Mouse (Mus musculus) olfactory bulb, adult 2 months (tissue): ENCODE measurements around the gene Klrb1c. TPM values are rescaled to one million over a fixed set of nuclear protein-coding genes. Genes with fewer than 3 reads are reported as not detected.

Experiments used
- H3K27ac ChIP-seq: fragments of 200-500 bp; 2 replicates; pipeline ENCODE4 v1.5.1; 2012; ENCODE audit warnings: low read depth, low read length; ENCODE audit not compliant: insufficient read depth
- H3K4me1 ChIP-seq: fragments of 200-500 bp; 2 replicates; pipeline ENCODE4 v1.6.1; 2012; ENCODE audit warnings: low read length; ENCODE audit not compliant: control insufficient read depth, insufficient read depth
- H3K4me3 ChIP-seq: fragments of 200-500 bp; 2 replicates; pipeline ENCODE4 v1.5.1; 2012; ENCODE audit warnings: mild to moderate bottlenecking, low read depth, low read length, moderate library complexity; ENCODE audit not compliant: insufficient read depth
- CTCF ChIP-seq: fragments of 200-500 bp; IDR thresholded peaks from 2 replicates; pipeline ENCODE4 v1.5.1; 2012; ENCODE audit warnings: low read depth, mild to moderate bottlenecking, low read length, moderate library complexity; ENCODE audit not compliant: insufficient read depth
- POLR2A ChIP-seq: fragments of 200-500 bp; IDR thresholded peaks from 2 replicates; pipeline ENCODE4 v1.6.1; 2012; ENCODE audit warnings: mild to moderate bottlenecking, low read depth, low read length, moderate library complexity; ENCODE audit not compliant: insufficient read depth
- WGBS: fragments of 180-500 bp; shearing (Covaris S2); methylation state at CpG from one replicate; pipeline ENCODE4 v1.1.7; 2018; 5-methylcytosine and 5-hydroxymethylcytosine counted together
- polyA plus RNA-seq: library from polyadenylated mRNA; stranded (reverse); fragments of >200 nt; gene quantifications from 2 replicates; pipeline ENCODE4 v1.2.4, GENCODE M21; 2012; ENCODE audit warnings: low replicate concordance; ENCODE audit not compliant: missing spikeins, insufficient read depth, insufficient read length

The Klrb1c gene
- polyA plus RNA-seq, 1 experiment, result not detected

DNA sequence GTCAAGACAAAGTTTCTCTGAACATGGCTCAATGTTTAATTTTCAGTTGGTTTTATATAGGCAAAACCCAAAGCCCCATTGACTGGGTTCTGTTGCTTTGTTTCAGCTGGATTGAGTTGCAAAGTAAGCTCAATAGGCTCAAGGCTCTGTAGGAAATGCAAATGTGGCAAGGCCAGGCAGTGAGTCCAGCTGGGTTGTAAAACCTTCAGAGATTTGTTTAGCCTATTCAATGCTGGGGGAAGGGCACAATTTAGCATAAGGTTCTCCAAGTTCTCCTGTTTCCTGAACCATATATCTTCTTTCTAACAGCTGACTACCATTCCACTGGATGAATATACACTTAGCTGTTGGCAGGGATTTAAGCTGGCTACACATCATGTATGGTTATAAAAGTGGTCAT lies 54.1 kb downstream of the Klrb1c start:
- no peaks in the 10 kb centered on the region for H3K4me1 ChIP-seq
- TF ChIP-seq CTCF (no peak), POLR2A (no peak)
- no peak overlapping the region for H3K27ac ChIP-seq
- H3K4me3 ChIP-seq, result no peak overlapping the region

DNA sequence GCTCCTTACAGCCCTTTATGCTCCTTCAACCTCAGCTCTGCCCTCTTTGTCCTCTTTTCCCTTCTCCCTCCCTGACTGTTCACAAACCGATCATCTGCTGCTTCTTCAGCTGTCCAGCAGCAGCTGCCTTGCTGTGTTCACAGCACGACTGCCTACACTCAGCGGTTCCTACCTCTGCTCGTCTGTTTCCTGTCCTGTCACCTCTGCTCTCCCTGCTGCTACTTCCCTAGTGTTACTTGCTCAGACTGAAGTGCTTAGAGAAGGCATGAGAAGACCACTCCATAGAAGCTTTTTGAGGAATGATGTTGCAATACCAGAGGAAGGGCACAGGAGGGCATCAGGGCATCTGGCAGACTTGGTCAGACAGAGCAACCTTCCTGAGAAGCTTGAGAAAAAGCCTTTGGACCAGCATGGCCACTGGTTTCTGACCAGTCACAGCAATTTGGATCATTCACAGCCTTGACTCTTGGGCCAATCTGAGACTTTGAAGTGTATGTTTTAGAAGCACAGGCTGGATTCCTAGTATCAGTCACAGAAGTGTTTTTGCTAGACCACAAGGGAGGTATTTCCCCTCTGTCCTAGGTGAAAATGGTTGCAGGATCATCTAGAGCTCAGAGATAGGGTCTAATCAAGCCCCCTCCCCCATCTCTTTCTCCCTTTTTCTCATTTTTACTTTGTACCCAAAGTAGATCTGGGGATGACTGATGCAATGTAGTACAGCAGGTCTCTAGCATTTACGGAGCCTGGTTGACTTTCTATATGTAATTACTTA lies 54.9 kb downstream of the Klrb1c start:
- no peaks in the 10 kb centered on the region for H3K4me1 ChIP-seq
- TF ChIP-seq POLR2A (no peak), CTCF (no peak)
- 74% methylated on average over 5 of the region's 5 CpGs for WGBS
- H3K4me3 ChIP-seq, result no peak overlapping the region
- no peak overlapping the region for H3K27ac ChIP-seq

DNA sequence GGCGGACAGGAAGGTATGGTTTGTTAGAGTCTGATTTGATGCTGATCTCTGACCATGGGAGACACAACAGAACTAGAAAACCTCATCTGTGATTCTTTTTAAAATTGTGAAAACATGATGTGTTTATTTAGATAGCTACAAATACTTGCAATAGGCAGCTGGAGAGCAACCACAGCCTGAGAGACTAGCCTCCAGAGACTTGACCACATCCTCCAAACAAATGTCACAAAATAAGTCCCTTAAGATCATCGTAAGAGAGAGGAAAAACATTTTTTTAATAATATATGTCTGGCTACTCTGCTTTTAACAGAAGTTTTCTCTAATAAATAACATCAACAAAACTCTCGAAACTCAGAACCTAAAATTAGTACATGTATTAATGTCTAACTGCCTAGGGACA lies 57.0 kb downstream of the Klrb1c start:
- H3K27ac ChIP-seq, result no peak overlapping the region
- WGBS, result 87% methylated on average over 3 of the region's 3 CpGs
- TF ChIP-seq CTCF, result no peak
- TF ChIP-seq POLR2A, result no peak
- no peak overlapping the region for H3K4me3 ChIP-seq
- no peaks in the 10 kb centered on the region for H3K4me1 ChIP-seq

Other genes starting within 250 kb of the Klrb1c start
- gene A2ml1, start 207.6 kb downstream of the Klrb1c start, polyA plus RNA-seq, result not detected in 2 replicates
- not detected in 2 replicates for gene Klrb1a, start 165.7 kb downstream of the Klrb1c start, polyA plus RNA-seq
- gene Clec2h, start 126.8 kb downstream of the Klrb1c start, polyA plus RNA-seq, result not detected in 2 replicates
- not detected in 2 replicates for gene Klrb1, start 66.2 kb downstream of the Klrb1c start, polyA plus RNA-seq
- gene Gm44511, start 37.1 kb upstream of the Klrb1c start, polyA plus RNA-seq, result not detected in 2 replicates
- gene Klrb1b, start 37.1 kb upstream of the Klrb1c start, polyA plus RNA-seq, result not detected in 2 replicates
- gene Clec2i, start 98.4 kb upstream of the Klrb1c start, polyA plus RNA-seq, result not detected in 2 replicates
- not detected in 2 replicates for gene BC035044, start 101.9 kb upstream of the Klrb1c start, polyA plus RNA-seq
- gene Clec2g, start 145.2 kb upstream of the Klrb1c start, polyA plus RNA-seq, result not detected in 2 replicates